Mouse (Mus musculus) heart, embryonic 16.5 days (tissue): ENCODE measurements around the gene Camta1. TPM values are rescaled to one million over a fixed set of nuclear protein-coding genes. Genes with fewer than 3 reads are reported as not detected.
"Not testable (repeated sequence)": the region's sequence is repeated elsewhere in the genome, so short reads cannot be mapped to it uniquely, and the experiment has no call there.

Experiments
- ATAC-seq: fragments of 200-750 bp; cut with Nextera tagmentation; replicated peaks from 2 replicates; pipeline ENCODE4 v1.8.0; 2017; ENCODE audit warnings: moderate number of reproducible peaks; ENCODE audit not compliant: insufficient read depth, low FRiP score; ENCODE audit errors: extremely low read depth
- H3K27ac ChIP-seq: fragments of 300-500 bp; sonication (generic); 2 replicates; pipeline ENCODE4 v1.5.1; 2014; ENCODE audit warnings: mild to moderate bottlenecking, low read length, control low read depth, moderate library complexity
- H3K27me3 ChIP-seq: fragments of 300-500 bp; sonication (generic); 2 replicates; pipeline ENCODE4 v1.6.1; 2014; ENCODE audit warnings: low read length, mixed read lengths; ENCODE audit not compliant: control insufficient read depth, insufficient read depth
- H3K36me3 ChIP-seq: fragments of 300-500 bp; sonication (generic); 2 replicates; pipeline ENCODE4 v1.6.1; 2014; ENCODE audit not compliant: control insufficient read depth, insufficient read depth
- H3K4me1 ChIP-seq: fragments of 300-500 bp; sonication (generic); 2 replicates; pipeline ENCODE4 v1.6.1; 2014; ENCODE audit warnings: low read length, mixed read lengths; ENCODE audit not compliant: control insufficient read depth, insufficient read depth
- H3K4me2 ChIP-seq: fragments of 300-500 bp; sonication (generic); 2 replicates; pipeline ENCODE4 v1.6.1; 2014; ENCODE audit warnings: low read depth, mild to moderate bottlenecking, control low read depth, low read length
- H3K4me3 ChIP-seq: fragments of 300-500 bp; sonication (generic); 2 replicates; pipeline ENCODE4 v1.5.1; 2014; ENCODE audit warnings: mild to moderate bottlenecking, control low read depth, low read length
- H3K9ac ChIP-seq: fragments of 300-500 bp; sonication (generic); 2 replicates; pipeline ENCODE4 v1.6.1; 2014; ENCODE audit warnings: low read length, control low read depth
- H3K9me3 ChIP-seq: fragments of 300-500 bp; sonication (generic); replicated peaks from 2 replicates; pipeline ENCODE4 v1.6.1; 2016; ENCODE audit warnings: low read length; ENCODE audit not compliant: control insufficient read depth
- WGBS: fragments of 180-500 bp; shearing (Covaris S2); extraction: QIAGEN DNeasy Blood & Tissue Kit; methylation state at CpG from one replicate; pipeline ENCODE4 v1.1.7; 2014; 5-methylcytosine and 5-hydroxymethylcytosine counted together
- polyA plus RNA-seq: library from polyadenylated mRNA; unstranded; fragments of >200 nt; fragmentation: Nextera tagmentation; extraction: Ambion mirVana; gene quantifications from 2 replicates; pipeline ENCODE4 v1.2.1, GENCODE M21; 2015

The Camta1 gene
- polyA plus RNA-seq, 1 experiment from 2014 or later, result 141 TPM

GRCm38 (mm10) chr4:151044037-151044943 is 817.4 kb downstream of the Camta1 start, which contains the start of gene Per3:
Gene Per3 (minus strand): TSS chr4:151044665.
- no peaks in the 10 kb centered on the region for H3K27me3 ChIP-seq
- peak within 1 kb of the TSS; percentile 99 for H3K4me2 ChIP-seq
- peaks cover 3% of the 10 kb centered on the region; the same call in 1 of the 2 replicates for H3K36me3 ChIP-seq
- ATAC-seq, result peak; percentile 98
- WGBS, result under 1% methylated on average over 79 of the region's 79 CpGs
- H3K9me3 ChIP-seq, result no peaks in the 10 kb centered on the region
- peaks cover 19% of the 10 kb centered on the region for H3K4me1 ChIP-seq
- H3K27ac ChIP-seq, result peak within 1 kb of the TSS; percentile 77
- peak within 1 kb of the TSS; percentile 86 for H3K9ac ChIP-seq
- peak within 1 kb of the TSS; percentile 80 for H3K4me3 ChIP-seq

GRCm38 (mm10) chr4:151043281-151043680 is 818.4 kb downstream of the Camta1 start:
- peaks cover 19% of the 10 kb centered on the region for H3K4me1 ChIP-seq
- WGBS, result 48% methylated on average over 5 of the region's 5 CpGs
- peak overlapping the region; percentile 99 for H3K4me2 ChIP-seq
- no peaks in the 10 kb centered on the region for H3K9me3 ChIP-seq
- H3K9ac ChIP-seq, result no peak overlapping the region; the same call in 1 of the 2 replicates
- no peaks in the 10 kb centered on the region for H3K27me3 ChIP-seq
- 0 out of 2 replicates have a peak, but pooled peaks cover 3% of the 10 kb centered on the region for H3K36me3 ChIP-seq
- H3K27ac ChIP-seq, result no peak overlapping the region
- no peak for ATAC-seq
- H3K4me3 ChIP-seq, result peak overlapping the region; percentile 80

GRCm38 (mm10) chr4:151041506-151041905 is 820.2 kb downstream of the Camta1 start:
- H3K27ac ChIP-seq, result 0 out of 2 replicates have a peak overlapping the region, but pooled peaks have one; percentile 7
- no peak for ATAC-seq
- no peaks in the 10 kb centered on the region for H3K9me3 ChIP-seq
- peak overlapping the region; percentile 34; the same call in 1 of the 2 replicates for H3K4me2 ChIP-seq
- no peaks in the 10 kb centered on the region for H3K27me3 ChIP-seq
- no peak overlapping the region for H3K4me3 ChIP-seq
- no peak overlapping the region for H3K9ac ChIP-seq
- H3K4me1 ChIP-seq, result peaks cover 19% of the 10 kb centered on the region
- WGBS, result 52% methylated on average over 5 of the region's 5 CpGs
- H3K36me3 ChIP-seq, result no peaks in the 10 kb centered on the region

GRCm38 (mm10) chr4:151037800-151038199 is 823.9 kb downstream of the Camta1 start:
- Histone ChIP-seq H3K4me3 (no peak overlapping the region), H3K4me1 (peaks cover 8% of the 10 kb centered on the region), H3K9me3 (no peaks in the 10 kb centered on the region), H3K9ac (no peak overlapping the region), H3K4me2 (no peak overlapping the region), H3K36me3 (no peaks in the 10 kb centered on the region), H3K27ac (no peak overlapping the region), H3K27me3 (no peaks in the 10 kb centered on the region)
- 83% methylated on average over 11 of the region's 11 CpGs for WGBS
- no peak for ATAC-seq

GRCm38 (mm10) chr4:151036521-151036920 is 825.2 kb downstream of the Camta1 start:
- no peak for ATAC-seq
- WGBS, result 79% methylated on average over 7 of the region's 7 CpGs

GRCm38 (mm10) chr4:151027001-151027400 is 834.7 kb downstream of the Camta1 start:
- Histone ChIP-seq H3K36me3 (peaks cover 2% of the 10 kb centered on the region; the same call in 1 of the 2 replicates), H3K27ac (no peak overlapping the region), H3K4me1 (0 out of 2 replicates have a peak, but pooled peaks cover 2% of the 10 kb centered on the region), H3K4me3 (no peak overlapping the region), H3K27me3 (no peaks in the 10 kb centered on the region), H3K9me3 (no peaks in the 10 kb centered on the region), H3K9ac (no peak overlapping the region), H3K4me2 (no peak overlapping the region)
- 0 out of 2 replicates have a peak, but pooled peaks have one; percentile 23 for ATAC-seq
- 50% methylated on average over 6 of the region's 6 CpGs for WGBS

More at GRCm38 (mm10) chr4:151036521-151036920, 825.2 kb downstream of the Camta1 start:
- Histone ChIP-seq H3K4me1 (peaks cover 5% of the 10 kb centered on the region), H3K4me2 (no peak overlapping the region), H3K27me3 (no peaks in the 10 kb centered on the region), H3K9ac (no peak overlapping the region), H3K4me3 (no peak overlapping the region), H3K9me3 (no peaks in the 10 kb centered on the region), H3K27ac (no peak overlapping the region), H3K36me3 (no peaks in the 10 kb centered on the region)

- no peak overlapping the region for H3K4me3 ChIP-seq
- H3K9me3 ChIP-seq, result no peaks in the 10 kb centered on the region
- no peak overlapping the region for H3K27ac ChIP-seq
- 0 out of 2 replicates have a peak, but pooled peaks cover 2% of the 10 kb centered on the region for H3K4me1 ChIP-seq
- peaks cover 2% of the 10 kb centered on the region; the same call in 1 of the 2 replicates for H3K36me3 ChIP-seq
- WGBS, result 41% methylated on average over 9 of the region's 9 CpGs
- H3K4me2 ChIP-seq, result no peak overlapping the region
- H3K27me3 ChIP-seq, result no peaks in the 10 kb centered on the region
- no peak overlapping the region for H3K9ac ChIP-seq
- no peak for ATAC-seq
Observed at GRCm38 (mm10) chr4:151024152-151024551, 837.5 kb downstream of the Camta1 start.

GRCm38 (mm10) chr4:151017356-151017755 is 844.3 kb downstream of the Camta1 start:
- H3K36me3 ChIP-seq, result peaks cover 11% of the 10 kb centered on the region
- not testable (repeated sequence) for H3K9me3 ChIP-seq, H3K27me3 ChIP-seq, H3K4me3 ChIP-seq, H3K27ac ChIP-seq, ATAC-seq, H3K9ac ChIP-seq, H3K4me2 ChIP-seq, H3K4me1 ChIP-seq
- 84% methylated on average over 1 of the region's 1 CpGs for WGBS

GRCm38 (mm10) chr4:151015946-151016345 is 845.7 kb downstream of the Camta1 start:
- no peaks in the 10 kb centered on the region for H3K9me3 ChIP-seq
- H3K27me3 ChIP-seq, result no peaks in the 10 kb centered on the region
- WGBS, result 85% methylated on average over 10 of the region's 10 CpGs
- no peak for ATAC-seq
- H3K4me1 ChIP-seq, result no peaks in the 10 kb centered on the region
- no peak overlapping the region for H3K9ac ChIP-seq
- no peak overlapping the region for H3K4me3 ChIP-seq
- H3K4me2 ChIP-seq, result no peak overlapping the region
- H3K36me3 ChIP-seq, result peaks cover 11% of the 10 kb centered on the region
- no peak overlapping the region for H3K27ac ChIP-seq
